Mouse (Mus musculus): ENCODE data around the gene Tpm4.
A peak's percentile ranks its signal among the peaks of the same experiment; 100 is the strongest.
"Not testable (repeated sequence)": the region's sequence is repeated elsewhere in the genome, so short reads cannot be mapped to it uniquely, and the experiment has no call there.

Gene Tpm4

GRCm38 (mm10) chr8:72134756-72135445, at the start of gene Tpm4:
Tpm4 (plus strand) TSS chr8:72134975.
- DNase-seq (ENCODE audit: low spot score): peak; percentile 78

GRCm38 (mm10) chr8:72087611-72088010, 47.2 kb upstream of the Tpm4 start:
- not testable (repeated sequence) for DNase-seq (ENCODE audit: low spot score)

- DNase-seq (ENCODE audit: low spot score): not testable (repeated sequence)
These were observed 38.1 kb upstream of the Tpm4 start for GRCm38 (mm10) chr8:72096721-72097120.

GRCm38 (mm10) chr8:72099377-72100103, 35.2 kb upstream of the Tpm4 start:
- peak; percentile 76 for DNase-seq (ENCODE audit: low spot score)

GRCm38 (mm10) chr8:72105165-72105564, 29.6 kb upstream of the Tpm4 start:
- no peak for DNase-seq (ENCODE audit: low spot score)

GRCm38 (mm10) chr8:72106740-72107139, 28.0 kb upstream of the Tpm4 start, which contains the start of gene Olfr374:
Olfr374 (plus strand) TSS chr8:72107040.
- DNase-seq (ENCODE audit: low spot score): no peak

- DNase-seq (ENCODE audit: low spot score): no peak
These were observed 23.9 kb upstream of the Tpm4 start for GRCm38 (mm10) chr8:72110876-72111275.

- no peak for DNase-seq (ENCODE audit: low spot score)
These were observed 22.3 kb upstream of the Tpm4 start for GRCm38 (mm10) chr8:72112486-72112885.

- no peak for DNase-seq (ENCODE audit: low spot score)
These were observed 19.6 kb upstream of the Tpm4 start for GRCm38 (mm10) chr8:72115202-72115601.

- no peak for DNase-seq (ENCODE audit: low spot score)
These were observed 16.2 kb upstream of the Tpm4 start for GRCm38 (mm10) chr8:72118616-72119015.

- DNase-seq (ENCODE audit: low spot score): not testable (repeated sequence)
These were observed 13.3 kb upstream of the Tpm4 start for GRCm38 (mm10) chr8:72121486-72121885.

- DNase-seq (ENCODE audit: low spot score): no peak
These were observed 12.8 kb upstream of the Tpm4 start for GRCm38 (mm10) chr8:72121997-72122396.

GRCm38 (mm10) chr8:72127834-72128233, 6.9 kb upstream of the Tpm4 start:
- DNase-seq (ENCODE audit: low spot score): no peak

- DNase-seq (ENCODE audit: low spot score): no peak
These were observed 3.5 kb upstream of the Tpm4 start for GRCm38 (mm10) chr8:72131251-72131650.

- DNase-seq (ENCODE audit: low spot score): no peak
These were observed 2.9 kb upstream of the Tpm4 start for GRCm38 (mm10) chr8:72131901-72132300.

GRCm38 (mm10) chr8:72132417-72132816, 2.4 kb upstream of the Tpm4 start:
- no peak for DNase-seq (ENCODE audit: low spot score)

- no peak for DNase-seq (ENCODE audit: low spot score)
These were observed 1.9 kb upstream of the Tpm4 start for GRCm38 (mm10) chr8:72132891-72133290.

GRCm38 (mm10) chr8:72133507-72133906, 1.3 kb upstream of the Tpm4 start:
- DNase-seq (ENCODE audit: low spot score): no peak

- DNase-seq (ENCODE audit: low spot score): peak; percentile 67
These were observed 899 bp downstream of the Tpm4 start for GRCm38 (mm10) chr8:72135446-72136301.

GRCm38 (mm10) chr8:72136302-72136978, 1.7 kb downstream of the Tpm4 start:
- DNase-seq (ENCODE audit: low spot score): peak; percentile 70

GRCm38 (mm10) chr8:72137431-72137830, 2.7 kb downstream of the Tpm4 start:
- no peak for DNase-seq (ENCODE audit: low spot score)

- DNase-seq (ENCODE audit: low spot score): no peak
These were observed 3.7 kb downstream of the Tpm4 start for GRCm38 (mm10) chr8:72138456-72138855.

All from testis, postnatal 10 days (tissue).